Mouse (Mus musculus) heart, postnatal 14 days (tissue): Measurements from ENCODE around the gene Nr4a1. TPM values are rescaled to one million over a fixed set of nuclear protein-coding genes. Genes with fewer than 3 reads are reported as not detected.

ENCODE experiments used
- DNase-seq, 2 experiments: peaks; one replicate each; pipeline ENCODE4 v3.0.0; 2021 to 2022
- intact Hi-C: fragments of 180-260 bp; cut with DNase I; formaldehyde crosslinking; loops from one replicate; pipeline ENCODE4 v1.15.1; 2025
- long read RNA-seq, 2 experiments: library from polyadenylated mRNA; stranded (forward); transcript quantifications; one replicate each; pipeline ENCODE4 v2.0.0; 2021
- total RNA-seq, 2 experiments: library from RNA; stranded (reverse); gene quantifications; 2 replicates each; pipeline ENCODE4 v1.2.3; 2021

Gene Nr4a1
- total RNA-seq, result 10 to 100 TPM; 14.0 to 63.1 TPM
- long read RNA-seq, experiment 1, transcript Nr4a1-201 (7 exons, 2,477 nt), result major isoform, 33 of 60 reads
- long read RNA-seq, experiment 1, partial matches to known transcripts, result 7 of 60 reads
- long read RNA-seq, experiment 1, other reads (novel, unspliced or antisense), result 19 of 60 reads
- long read RNA-seq, experiment 2, partial matches to known transcripts, result 0 of 4 reads
- long read RNA-seq, experiment 2, other reads (novel, unspliced or antisense), result 0 of 4 reads

- intact Hi-C loops, result no loop called here
Observed at GRCm38 (mm10) chr15:101253886-101254795, at the start of gene Nr4a1. Gene Nr4a1, plus strand, starts transcription at chr15:101254269.

GRCm38 (mm10) chr15:101204781-101205180, 49.3 kb upstream of the Nr4a1 start:
- no peak for DNase-seq
- intact Hi-C loops, result no loop called here

More at GRCm38 (mm10) chr15:101253886-101254795, at the start of gene Nr4a1:
- peak; percentile 87 to 88 for DNase-seq

DNA sequence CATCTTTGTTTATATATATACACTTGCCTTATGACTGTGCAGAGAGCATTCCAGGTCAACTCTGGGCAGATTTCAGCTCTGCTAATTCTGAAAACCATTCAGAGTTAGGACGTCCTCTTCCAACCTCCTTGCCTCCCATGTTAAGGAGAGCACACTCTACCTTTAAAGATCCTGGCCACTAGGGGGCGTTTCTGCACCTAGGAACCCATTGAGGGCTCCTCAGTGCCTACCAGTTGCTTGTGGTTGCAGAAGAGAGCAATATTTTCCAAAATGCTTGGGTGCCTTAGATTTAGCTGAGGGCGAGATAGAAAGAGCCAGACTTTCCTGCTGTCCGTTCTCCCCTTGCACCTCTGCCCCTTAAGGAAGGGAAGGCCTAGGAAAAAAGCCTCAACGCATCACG, 43.8 kb upstream of the Nr4a1 start:
- peak; percentile 60 to 73 for DNase-seq
- intact Hi-C loops, result no loop called here

DNA sequence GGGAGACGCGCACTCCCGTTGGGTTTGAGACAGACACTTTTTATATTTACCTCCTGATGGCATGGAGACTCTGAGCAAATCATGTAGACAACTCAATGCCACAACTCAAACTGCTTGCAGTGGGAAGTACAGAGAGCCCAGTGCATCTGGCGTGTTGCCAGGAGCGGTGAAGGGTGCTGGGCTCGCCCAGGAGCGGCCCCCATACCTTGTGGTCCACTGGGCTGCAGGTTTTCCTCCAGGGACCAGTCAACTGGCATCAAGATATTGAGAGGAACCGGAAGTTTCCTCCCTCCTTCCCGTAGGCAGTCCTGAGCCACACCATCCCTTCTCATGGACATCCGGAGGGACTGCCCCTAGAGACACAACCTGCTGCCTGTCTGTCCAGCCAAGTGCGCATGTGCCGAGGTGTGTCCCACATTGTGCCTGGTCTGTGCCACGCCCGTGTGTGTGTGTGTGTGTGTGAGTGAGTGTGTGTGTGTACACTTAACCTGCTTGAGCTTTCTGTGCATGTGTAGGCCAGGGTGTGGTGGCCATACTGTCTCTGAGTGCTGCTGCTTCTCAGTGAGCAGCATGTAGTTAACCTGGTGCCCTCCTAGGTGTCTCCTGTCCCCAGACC, 43.0 kb upstream of the Nr4a1 start:
- no peak for DNase-seq
- intact Hi-C loops, result no loop called here

DNA sequence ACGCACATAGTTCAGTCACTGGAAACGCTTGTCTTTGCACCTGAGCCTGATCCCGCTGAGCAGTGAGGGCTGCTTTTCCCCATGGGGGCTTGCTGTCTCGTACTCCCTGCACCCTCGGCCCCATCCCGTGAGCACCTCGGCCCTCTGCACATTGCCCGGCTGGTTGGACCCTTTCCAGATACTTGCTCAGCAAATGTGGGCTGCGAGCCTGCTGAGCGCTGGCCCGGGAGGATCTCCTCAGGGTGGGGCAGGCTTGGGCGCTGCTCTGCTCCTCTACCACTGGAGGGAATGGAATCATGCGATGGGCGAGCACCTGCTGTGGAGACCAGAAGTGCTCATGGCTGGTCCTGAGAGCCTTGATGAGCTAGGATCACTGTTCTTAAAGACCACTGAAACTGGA, 41.6 kb upstream of the Nr4a1 start:
- peak; percentile 63 to 69 for DNase-seq
- intact Hi-C loops, result no loop called here

- intact Hi-C loops, result no loop called here
- DNase-seq, result no peak
Observed at GRCm38 (mm10) chr15:101215136-101215535, 38.9 kb upstream of the Nr4a1 start.

GRCm38 (mm10) chr15:101216036-101216435, 38.0 kb upstream of the Nr4a1 start:
- DNase-seq, result no peak
- intact Hi-C loops, result no loop called here

DNA sequence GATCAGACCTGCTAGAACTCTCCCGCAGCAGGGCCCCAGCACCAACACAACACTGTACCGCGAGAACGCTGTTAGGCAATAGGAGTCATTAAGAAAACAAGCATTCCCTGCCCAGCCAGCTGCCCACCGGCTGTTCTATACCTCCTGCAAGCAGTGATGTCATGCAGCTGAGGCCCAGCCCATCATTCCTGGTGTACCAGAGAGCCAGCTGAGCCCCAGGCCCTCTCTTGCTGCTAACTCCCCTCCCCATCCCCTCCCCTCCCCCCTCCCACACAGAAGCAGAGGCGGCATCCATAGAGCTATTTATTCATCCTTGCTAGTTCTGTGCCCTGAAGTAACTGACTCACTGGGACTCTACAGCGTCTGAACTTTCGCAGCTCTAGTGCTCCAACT, 33.2 kb upstream of the Nr4a1 start:
- no peak for DNase-seq

DNA sequence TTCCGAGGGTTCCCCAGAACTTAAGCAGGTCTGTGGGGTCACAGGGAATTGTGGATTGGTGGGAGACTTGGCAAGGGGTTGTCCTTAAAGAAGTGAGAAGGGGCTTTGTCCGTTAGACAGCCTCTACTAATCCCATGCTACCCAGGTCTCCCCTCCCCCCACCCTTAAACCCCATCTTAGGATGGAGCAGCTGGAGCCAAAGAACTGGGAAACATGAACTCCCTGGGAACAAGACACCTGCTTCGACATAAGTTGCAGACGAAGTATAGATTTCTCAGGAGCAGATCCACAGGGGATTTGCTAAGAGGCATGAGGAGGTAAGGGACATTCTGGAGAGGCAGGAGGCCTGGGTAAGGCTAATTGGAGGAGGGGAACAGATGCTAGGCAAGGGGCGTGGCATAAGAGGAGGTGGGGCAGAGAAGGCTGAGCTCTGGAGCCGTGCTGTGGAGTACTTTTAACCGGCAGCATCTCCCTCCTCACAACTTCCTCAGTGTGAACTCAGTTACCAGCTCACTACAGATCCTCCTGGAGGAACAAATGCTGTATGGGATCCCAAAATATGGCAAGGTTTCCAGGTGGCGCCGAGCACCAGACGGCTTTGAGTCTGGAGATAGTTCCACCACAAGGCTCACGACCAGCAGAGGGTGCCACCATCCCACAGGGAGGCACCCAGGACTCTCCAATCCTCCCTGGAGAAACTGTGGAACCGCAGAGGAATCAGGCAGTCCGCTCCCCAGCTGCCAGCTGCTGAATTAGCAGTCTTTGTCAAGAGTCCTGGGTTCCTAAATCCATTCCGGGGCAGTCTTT, 32.6 kb upstream of the Nr4a1 start:
- peak; percentile 90 to 94 for DNase-seq
- intact Hi-C loops, result loop anchor here (1.0 to 5.0 kb wide), 4 partner anchors 12 to 96 kb away; partner anchors contain the start of gene Atg101

More for the DNA sequence above, 33.2 kb upstream of the Nr4a1 start:
- intact Hi-C loops, result loop anchor here (1.0 to 5.0 kb wide), 3 partner anchors 16 to 96 kb away; partner anchors contain the start of gene Atg101

DNA sequence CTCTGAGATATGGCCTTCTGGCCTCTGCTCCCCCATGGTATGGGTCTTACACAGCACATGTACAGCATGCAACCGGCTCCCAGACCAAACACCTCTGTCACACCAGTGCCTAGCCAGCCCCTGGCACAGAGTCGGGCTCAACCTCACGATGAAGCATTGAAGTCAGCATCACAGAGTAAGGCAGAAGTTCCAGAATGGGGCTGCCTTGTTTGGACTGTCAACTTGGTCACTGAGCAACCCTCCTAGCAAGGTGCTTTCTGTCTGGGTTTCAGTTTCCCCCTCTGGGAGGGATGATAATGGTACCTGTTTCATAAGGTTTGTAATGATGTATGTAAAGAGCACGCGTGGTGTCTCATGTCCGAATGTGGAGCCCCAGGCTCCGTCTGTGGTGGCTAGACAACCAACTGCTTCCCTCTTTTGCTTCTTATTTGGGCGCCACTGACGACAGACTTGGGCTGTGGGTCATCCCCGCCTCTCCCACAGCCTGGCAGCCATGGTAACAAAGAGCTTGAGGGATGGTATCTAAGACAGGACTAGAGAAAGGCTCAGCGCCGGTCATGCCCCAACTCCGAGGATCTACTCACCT, 31.1 kb upstream of the Nr4a1 start:
- DNase-seq, result no peak
- intact Hi-C loops, result loop anchor here (1.0 to 5.0 kb wide), 3 partner anchors 10 to 94 kb away; partner anchors contain the start of gene Atg101

GRCm38 (mm10) chr15:101223596-101223995, 30.5 kb upstream of the Nr4a1 start:
- intact Hi-C loops, result loop anchor here (5.0 kb wide), 2 partner anchors 59 to 94 kb away; partner anchors contain the start of gene Atg101
- DNase-seq, result no peak

DNA sequence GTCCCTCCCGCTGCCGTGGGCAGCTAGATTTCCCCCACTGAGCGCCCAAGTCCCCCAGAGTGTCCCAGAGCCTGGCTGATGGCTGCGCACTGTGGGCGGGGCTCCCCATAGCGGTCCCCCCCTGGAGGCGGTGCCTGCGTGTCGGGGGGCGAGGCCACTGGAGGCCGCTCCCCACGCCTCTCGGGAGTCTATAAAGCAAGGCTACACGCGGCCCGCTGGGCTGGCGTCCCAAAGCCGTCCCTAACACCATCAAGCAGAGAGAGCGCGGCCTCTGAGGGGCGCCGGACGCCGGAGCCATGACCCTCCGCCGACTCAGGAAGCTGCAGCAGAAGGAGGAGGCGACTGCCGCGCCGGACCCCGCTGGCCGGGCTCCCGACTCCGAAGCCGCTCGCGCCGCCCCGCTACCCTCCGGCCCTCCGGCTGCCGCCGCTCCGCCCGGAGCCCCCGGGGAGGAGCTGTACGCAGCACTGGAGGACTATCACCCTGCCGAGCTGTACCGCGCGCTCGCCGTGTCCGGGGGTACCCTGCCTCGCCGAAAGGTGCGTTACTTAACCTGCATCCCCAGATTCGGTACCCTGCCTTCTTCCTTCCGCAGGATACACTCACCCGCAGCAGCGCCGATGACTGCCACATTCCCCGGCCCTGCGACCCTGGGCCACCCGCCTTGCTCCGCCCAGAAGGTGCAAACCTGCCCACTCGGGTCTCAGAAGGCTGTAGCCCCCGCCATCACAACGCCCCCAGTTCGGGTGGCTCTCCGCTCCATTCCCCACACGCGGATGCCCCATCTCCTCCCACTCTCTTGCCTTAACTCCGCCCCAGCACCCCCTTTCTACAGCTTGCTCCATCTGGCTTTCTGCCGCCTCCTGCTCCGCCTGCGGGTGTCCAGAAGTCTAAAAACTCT, 29.8 kb upstream of the Nr4a1 start, which contains the start of gene Grasp:
Gene Grasp, plus strand, starts transcription at position 183 of the 901 bp plus-strand sequence.
- intact Hi-C loops, result loop anchor here (5.0 kb wide), 2 partner anchors 58 to 93 kb away; partner anchors contain the start of gene Atg101

DNA sequence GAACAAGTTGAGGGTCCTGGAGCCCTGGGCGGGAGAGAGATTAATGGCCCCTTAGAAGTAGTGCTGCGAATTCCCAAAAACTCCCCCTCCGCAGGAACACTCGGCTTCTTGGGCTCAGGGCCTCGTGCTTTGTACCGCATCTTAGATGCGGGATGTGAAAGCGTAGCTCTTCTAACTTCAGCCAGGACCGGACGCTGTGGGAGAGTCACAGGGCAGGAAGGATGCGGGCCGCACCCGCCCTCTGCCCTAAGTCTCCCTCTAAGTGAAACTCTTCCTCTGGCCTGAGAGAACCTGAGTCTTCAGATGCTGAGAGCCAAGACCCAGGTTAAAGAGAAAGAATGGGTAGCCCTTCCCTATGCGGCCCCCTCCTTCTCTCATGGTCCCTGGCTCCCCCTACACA, 29.1 kb upstream of the Nr4a1 start:
- intact Hi-C loops, result loop anchor here (5.0 kb wide), 2 partner anchors 57 to 92 kb away; partner anchors contain the start of gene Atg101

More for the DNA sequence above, 29.8 kb upstream of the Nr4a1 start, which contains the start of gene Grasp:
- DNase-seq, result peak; percentile 94 to 95

DNA sequence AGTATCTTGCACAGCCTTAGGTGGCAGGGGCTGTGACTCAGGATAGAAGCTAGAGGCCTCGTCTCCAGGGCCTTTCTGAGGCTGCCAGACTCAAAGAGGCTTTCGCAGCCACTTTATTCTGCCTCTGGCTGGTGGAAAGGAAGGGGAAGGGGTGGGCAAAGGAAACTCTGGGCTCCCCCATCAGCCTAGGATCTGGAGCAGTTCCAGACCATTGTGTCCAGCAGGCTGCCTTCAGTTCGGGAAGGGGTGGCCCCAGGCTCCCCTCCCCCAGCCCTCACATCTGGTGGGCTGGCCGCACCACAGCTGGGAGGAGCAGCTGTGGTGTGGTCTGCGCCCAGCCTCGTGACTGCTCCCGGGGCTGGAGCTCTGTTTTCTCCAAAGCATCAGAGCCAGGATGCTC, 26.1 kb upstream of the Nr4a1 start:
- peak; percentile 85 to 86 for DNase-seq
- intact Hi-C loops, result no loop called here

More for the DNA sequence above, 29.1 kb upstream of the Nr4a1 start:
- DNase-seq, result peak in 1 of 2 experiments; percentile 58

DNA sequence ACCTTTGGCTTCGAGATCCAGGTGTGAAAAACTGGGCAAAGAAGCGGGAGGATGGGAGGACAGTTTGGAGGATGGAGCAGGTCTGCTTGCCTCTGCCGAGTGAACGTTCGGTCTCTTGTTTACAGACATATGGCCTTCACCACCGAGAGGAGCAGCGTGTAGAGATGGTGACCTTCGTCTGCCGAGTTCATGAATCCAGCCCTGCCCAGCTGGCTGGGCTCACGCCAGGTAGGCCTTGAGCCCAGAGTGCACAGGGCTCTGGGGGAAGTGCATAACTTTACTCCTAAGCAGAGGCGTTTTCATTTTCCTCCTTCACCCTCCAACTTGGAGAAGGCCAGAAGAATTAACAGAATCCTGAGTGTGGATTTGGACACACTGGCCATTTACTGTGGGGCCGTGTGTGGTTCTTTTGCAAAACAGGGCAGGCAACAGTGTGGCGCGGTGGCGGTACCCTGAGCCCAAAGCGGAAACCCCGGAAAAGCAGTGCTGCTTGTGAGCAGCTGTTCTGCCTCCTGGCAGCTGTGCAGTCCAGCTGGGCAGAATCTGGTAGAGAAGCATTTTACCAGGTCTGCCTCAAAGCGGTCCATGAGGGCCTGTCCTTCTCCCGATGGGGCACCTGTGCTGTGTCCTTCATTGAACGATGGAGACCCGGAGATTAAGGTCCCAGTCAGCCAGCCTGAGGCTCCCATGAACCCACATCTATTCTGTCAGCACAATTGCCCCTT, 25.0 kb upstream of the Nr4a1 start:
- peak; percentile 67 to 72 for DNase-seq
- intact Hi-C loops, result no loop called here

- intact Hi-C loops, result no loop called here
Observed at GRCm38 (mm10) chr15:101230503-101230902, 23.6 kb upstream of the Nr4a1 start.

GRCm38 (mm10) chr15:101230995-101231647, 22.9 kb upstream of the Nr4a1 start:
- peak in 1 of 2 experiments; percentile 56 for DNase-seq

More at GRCm38 (mm10) chr15:101230503-101230902, 23.6 kb upstream of the Nr4a1 start:
- no peak for DNase-seq

More at GRCm38 (mm10) chr15:101230995-101231647, 22.9 kb upstream of the Nr4a1 start:
- intact Hi-C loops, result no loop called here
